In the genomic region with DNA sequence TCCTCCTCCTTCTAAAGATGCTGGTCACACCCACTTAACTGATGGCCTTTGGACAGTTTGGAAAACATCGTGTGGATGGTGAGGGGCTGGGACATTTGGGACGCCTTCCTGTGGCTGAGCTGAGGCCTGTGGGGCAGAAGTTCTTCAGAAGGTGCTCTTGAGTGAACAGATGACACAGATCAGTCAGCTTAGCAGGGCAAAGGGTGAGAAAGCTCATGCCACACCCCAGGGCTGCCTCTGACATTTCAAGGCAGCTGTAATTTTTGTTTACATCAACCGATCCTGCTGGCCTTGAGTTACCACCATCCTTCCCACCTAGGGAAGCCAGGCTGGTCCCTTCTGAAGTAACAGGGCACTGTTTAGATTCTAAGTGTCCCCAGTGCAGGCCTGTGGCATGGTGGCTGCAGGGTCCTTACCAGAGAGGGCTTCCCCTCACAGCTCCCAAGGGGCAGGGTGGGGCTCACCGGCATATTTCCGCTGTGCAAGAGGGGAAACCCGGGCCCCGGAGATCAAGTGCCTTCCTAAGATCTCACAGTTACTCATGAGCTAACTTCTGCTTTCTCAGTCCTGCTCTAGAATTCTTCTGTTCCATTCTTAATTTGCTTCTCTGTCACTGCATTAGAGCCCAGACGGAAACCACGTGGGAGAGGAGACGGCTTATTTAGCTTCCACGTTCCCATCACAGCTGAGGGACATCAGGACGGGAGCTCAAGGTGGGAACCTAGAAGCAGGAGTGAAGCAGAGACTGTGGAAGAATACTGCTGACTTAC, we compare ENCODE assay signal across 9 mouse cellular contexts. TPM values are rescaled to one million over a fixed set of nuclear protein-coding genes. Genes with fewer than 3 reads are reported as not detected.
DNase-seq lines count a peak whose midpoint lies in the region; ATAC-seq and TF ChIP-seq lines count a peak whose summit lies in the region.
"Had no signal": no experiment of that assay in that cellular context is flagged by ENCODE, and none has a peak within 500 bp of the region (broad histone marks: within the 10 kb centered on the region; RNA-seq: fewer than 3 reads in every experiment).

No protein-coding gene starts in this region.

- intact Hi-C loops in heart, adult 2 months (cut with DNase I): no loop called here

- TF ChIP-seq CTCF in layer of hippocampus, adult 2 months (conservative IDR thresholded peaks at IDR 0.05): no peak
- TF ChIP-seq CTCF in heart, adult 2 months (IDR thresholded peaks at IDR 0.05): no peak
- no peak for TF ChIP-seq CTCF in forebrain, postnatal 0 days (IDR thresholded peaks at IDR 0.05; ENCODE audit: low read depth)

- WGBS in heart, adult 2 months: 48% methylated on average over 12 of the region's 12 CpGs
- 72% methylated on average over 12 of the region's 12 CpGs for WGBS in forebrain, postnatal 0 days

- no peak for DNase-seq in layer of hippocampus, adult 2 months (ENCODE audit: low spot score in 2 of 2)
- DNase-seq in layer of hippocampus, postnatal 36 days: no peak
- peak; percentile 51 to 80 for DNase-seq in heart, adult 2 months
- peak; percentile 65 for DNase-seq in lung, postnatal 10 days
- DNase-seq in thymus, adult 18-20 months: peak; percentile 69 to 77
- DNase-seq in testis, postnatal 14 days (ENCODE audit: low spot score): no peak
- no peak for DNase-seq in urinary bladder, postnatal 10 days (ENCODE audit: low spot score)
- no peak for DNase-seq in forebrain, postnatal 0 days

- no peak overlapping the region for H3K4me3 ChIP-seq in layer of hippocampus, adult 2 months
- no peak overlapping the region for H3K4me3 ChIP-seq in heart, adult 2 months
- no peak overlapping the region for H3K4me3 ChIP-seq in forebrain, postnatal 0 days (ENCODE audit: low read depth, low read length)
- H3K4me3 ChIP-seq: limb, embryonic 12.5 days had no signal

- H3K4me2 ChIP-seq in forebrain, postnatal 0 days (ENCODE audit: low read depth): no peak overlapping the region
- H3K4me2 ChIP-seq: limb, embryonic 12.5 days had no signal

- H3K79me2 ChIP-seq in heart, adult 2 months (replicated peaks; ENCODE audit: control insufficient read depth, insufficient read depth, low read length): no peaks in the 10 kb centered on the region

- H3K27me3 ChIP-seq in heart, adult 2 months (ENCODE audit: control insufficient read depth, insufficient read depth, low read length): no peaks in the 10 kb centered on the region
- H3K27me3 ChIP-seq in forebrain, postnatal 0 days (ENCODE audit: insufficient read depth, low read length): no peaks in the 10 kb centered on the region

- no peak for TF ChIP-seq EP300 in heart, adult 2 months (IDR thresholded peaks at IDR 0.05; ENCODE audit: insufficient read depth, low read depth, low read length)

- H3K27ac ChIP-seq in layer of hippocampus, adult 2 months: peak overlapping the region; percentile 7; the same call in 1 of the 2 replicates
- no peak overlapping the region; the same call in 1 of the 2 replicates for H3K27ac ChIP-seq in heart, adult 2 months
- H3K27ac ChIP-seq in forebrain, postnatal 0 days (ENCODE audit: low read depth, low read length): no peak overlapping the region
- H3K27ac ChIP-seq: limb, embryonic 12.5 days had no signal

- H3K4me1 ChIP-seq in heart, adult 2 months (ENCODE audit: control insufficient read depth, insufficient read depth, low read length): peaks cover 5% of the 10 kb centered on the region
- peaks cover 24% of the 10 kb centered on the region for H3K4me1 ChIP-seq in forebrain, postnatal 0 days (ENCODE audit: insufficient read depth)

- H3K36me3 ChIP-seq in heart, adult 2 months (ENCODE audit: control insufficient read depth, insufficient read depth, low read length): no peaks in the 10 kb centered on the region
- H3K36me3 ChIP-seq in forebrain, postnatal 0 days (ENCODE audit: insufficient read depth): no peaks in the 10 kb centered on the region
- H3K36me3 ChIP-seq: limb, embryonic 12.5 days had no signal

- ATAC-seq in forebrain, postnatal 0 days: no peak

- no peaks in the 10 kb centered on the region for H3K9me3 ChIP-seq in forebrain, postnatal 0 days (ENCODE audit: low read length)
- H3K9me3 ChIP-seq: limb, embryonic 12.5 days had no signal

- no peak for TF ChIP-seq POLR2A in heart, adult 2 months (IDR thresholded peaks at IDR 0.05; ENCODE audit: insufficient read depth, low read depth, low read length)

- no peak overlapping the region for H3K9ac ChIP-seq in heart, adult 2 months (ENCODE audit: low read depth, low read length)
- H3K9ac ChIP-seq in forebrain, postnatal 0 days: no peak overlapping the region
- H3K9ac ChIP-seq: limb, embryonic 12.5 days had no signal

RNA-seq across cellular contexts. Expression of gene Traf3, which starts 6.3 kb away (rescaled TPM):
- 10 to 100 TPM; 58.2 to 64.1 TPM for total RNA-seq in layer of hippocampus, adult 2 months (2021)
- total RNA-seq in layer of hippocampus, postnatal 36 days (2021): 10 to 100 TPM; 71.9 to 86.6 TPM
- total RNA-seq in heart, adult 2 months (2021): 10 to 100 TPM; 12.4 to 13.9 TPM
- polyA plus RNA-seq in heart, adult 2 months (2012; rRNA removed): 11.8 and 14.2 TPM in 2 replicates
- 18.5 and 25.1 TPM in 2 replicates for total RNA-seq in forebrain, postnatal 0 days (2014; rRNA removed)
- polyA plus RNA-seq in forebrain, postnatal 0 days (2015; fragmentation: Nextera tagmentation; extraction: Ambion mirVana): 6.6 and 11.5 TPM in 2 replicates

RNA-seq across cellular contexts. Expression of gene 4930595D18Rik, which starts 24.4 kb away (rescaled TPM):
- total RNA-seq in layer of hippocampus, adult 2 months (2021): not detected
- not detected for total RNA-seq in layer of hippocampus, postnatal 36 days (2021)
- not detected for total RNA-seq in heart, adult 2 months (2021)
- polyA plus RNA-seq in heart, adult 2 months (2012; rRNA removed): not detected in 2 replicates
- total RNA-seq in forebrain, postnatal 0 days (2014; rRNA removed): 0.31 and 0.48 TPM in 2 replicates
- polyA plus RNA-seq in forebrain, postnatal 0 days (2015; fragmentation: Nextera tagmentation; extraction: Ambion mirVana): not detected in 2 replicates
- polyA plus RNA-seq: limb, embryonic 12.5 days had no signal

Comparison
In these comparisons a context has a peak if more than half of its experiments do, and no peak if none do; other contexts are left out.
1. DNase-seq: peak in heart, adult 2 months (2 of 2), lung, postnatal 10 days (single experiment) and thymus, adult 18-20 months (2 of 2); none in layer of hippocampus, adult 2 months (0 of 2), layer of hippocampus, postnatal 36 days (0 of 2), testis, postnatal 14 days (single experiment), urinary bladder, postnatal 10 days (single experiment) and forebrain, postnatal 0 days (single experiment).